Mouse (Mus musculus) urinary bladder, postnatal 0 days (tissue): Measurements from ENCODE around the gene Zfp428. TPM values are rescaled to one million over a fixed set of nuclear protein-coding genes. Genes with fewer than 3 reads are reported as not detected.

ENCODE experiments used
- polyA plus RNA-seq: library from polyadenylated mRNA; unstranded; fragments of >200 nt; fragmentation: Nextera tagmentation; extraction: Ambion mirVana; gene quantifications from 2 replicates; pipeline ENCODE4 v1.2.1, GENCODE M21; 2015

Zfp428 gene
- 15.6 and 20.1 TPM in 2 replicates for polyA plus RNA-seq

GRCm38 (mm10) chr7:24506838-24507725, at the start of gene Zfp428:
Gene Zfp428 (plus strand): TSS chr7:24507006.

GRCm38 (mm10) chr7:24462388-24463319, 44.2 kb upstream of the Zfp428 start, which contains the start of gene Plaur:
Gene Plaur (plus strand): TSS chr7:24462484.

GRCm38 (mm10) chr7:24481474-24482207, 25.2 kb upstream of the Zfp428 start, which contains the start of gene Cadm4:
Gene Cadm4 (plus strand): TSS chr7:24482023.

GRCm38 (mm10) chr7:24512355-24512754, 5.5 kb downstream of the Zfp428 start, which contains the start of gene AC161166.1:
Gene AC161166.1 (minus strand): TSS chr7:24512455.

GRCm38 (mm10) chr7:24530062-24530931, 23.5 kb downstream of the Zfp428 start, which contains the start of gene Irgq:
Gene Irgq (plus strand): TSS chr7:24530689.

GRCm38 (mm10) chr7:24546068-24546614, 39.3 kb downstream of the Zfp428 start, which contains the start of the genes Pinlyp and Xrcc1:
Gene Pinlyp (minus strand): TSS chr7:24546118.
Gene Xrcc1 (plus strand): TSS chr7:24546289.

Other genes starting within 250 kb of the Zfp428 start
- 4.3 and 4.6 TPM in 2 replicates for gene Zfp93, start 236.6 kb upstream of the Zfp428 start, polyA plus RNA-seq
- gene Zfp61, start 205.8 kb upstream of the Zfp428 start, polyA plus RNA-seq: 9.9 and 10.5 TPM in 2 replicates
- 4.0 and 4.7 TPM in 2 replicates for gene Zfp94, start 190.3 kb upstream of the Zfp428 start, polyA plus RNA-seq
- 0.31 TPM in 1 of 2 replicates, not detected in the other for gene Tescl, start 173.1 kb upstream of the Zfp428 start, polyA plus RNA-seq
- gene Lypd5, start 157.8 kb upstream of the Zfp428 start, polyA plus RNA-seq: 0.54 and 0.85 TPM in 2 replicates
- 6.5 and 10.8 TPM in 2 replicates for gene Kcnn4, start 136.7 kb upstream of the Zfp428 start, polyA plus RNA-seq
- gene Smg9, start 107.4 kb upstream of the Zfp428 start, polyA plus RNA-seq: 16.0 and 19.1 TPM in 2 replicates
- gene Irgc1, start 54.7 kb upstream of the Zfp428 start, polyA plus RNA-seq: 0.08 TPM in 1 of 2 replicates, not detected in the other
- gene Plaur, start 44.5 kb upstream of the Zfp428 start, polyA plus RNA-seq: 34.6 and 58.9 TPM in 2 replicates
- 1.9 and 2.9 TPM in 2 replicates for gene Cadm4, start 25.0 kb upstream of the Zfp428 start, polyA plus RNA-seq
- 0.11 TPM in 1 of 2 replicates, not detected in the other for gene AC161166.1, start 5.4 kb downstream of the Zfp428 start, polyA plus RNA-seq
- 3.1 and 3.2 TPM in 2 replicates for gene Irgq, start 23.7 kb downstream of the Zfp428 start, polyA plus RNA-seq
- gene Pinlyp, start 39.1 kb downstream of the Zfp428 start, polyA plus RNA-seq: 0.19 TPM in 1 of 2 replicates, not detected in the other
- gene Xrcc1, start 39.3 kb downstream of the Zfp428 start, polyA plus RNA-seq: 33.5 and 36.6 TPM in 2 replicates
- 82.4 and 97.2 TPM in 2 replicates for gene Ethe1, start 80.5 kb downstream of the Zfp428 start, polyA plus RNA-seq
- gene Zfp575, start 80.6 kb downstream of the Zfp428 start, polyA plus RNA-seq: 3.2 and 3.6 TPM in 2 replicates
- gene Phldb3, start 103.8 kb downstream of the Zfp428 start, polyA plus RNA-seq: 0.47 and 0.49 TPM in 2 replicates
- gene Lypd3, start 129.5 kb downstream of the Zfp428 start, polyA plus RNA-seq: 8.4 and 12.9 TPM in 2 replicates
- not detected in 2 replicates for gene Tex101, start 169.7 kb downstream of the Zfp428 start, polyA plus RNA-seq
- gene BC049730, start 202.2 kb downstream of the Zfp428 start, polyA plus RNA-seq: not detected in 2 replicates
- not detected in 2 replicates for gene Gm4763, start 219.9 kb downstream of the Zfp428 start, polyA plus RNA-seq